Mouse (Mus musculus): ENCODE measurements at regions not wholly inside any gene's neighbourhood (a gene's known extent, or its start where the extent isn't known, plus 50 kb on each side); places are given as distances from the start of the nearest gene placed in this dataset.
"Not testable (repeated sequence)": the region's sequence is repeated elsewhere in the genome, so short reads cannot be mapped to it uniquely, and the experiment has no call there.

GRCm38 (mm10) chr4:10351876-10352627 lies 522.2 kb upstream of the 2610301B20Rik start:
- DNase-seq = peak; percentile 19

DNA sequence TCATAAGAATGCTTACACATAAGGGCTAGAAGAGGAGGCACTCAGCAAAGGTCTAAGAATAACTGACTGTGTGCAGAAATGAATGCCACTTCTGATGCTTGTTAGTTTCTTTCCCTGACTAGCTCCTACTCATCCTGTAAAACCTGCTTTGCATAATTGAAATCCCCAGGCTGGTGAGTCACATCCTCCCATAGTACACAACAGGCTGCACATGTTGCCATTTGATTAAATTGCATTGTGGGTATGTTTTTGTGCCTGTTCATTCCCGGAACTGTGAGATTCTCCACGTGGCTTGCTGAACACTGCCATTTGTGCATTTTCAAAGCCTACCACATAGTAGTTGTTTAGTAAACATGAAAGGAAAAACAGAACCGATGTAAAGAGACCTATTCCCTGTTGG lies 516.7 kb upstream of the 2610301B20Rik start:
- DNase-seq = peak; percentile 23

- DNase-seq = no peak
Observed at GRCm38 (mm10) chr4:10389790-10390189, 484.5 kb upstream of the 2610301B20Rik start.

GRCm38 (mm10) chr4:10397249-10397648 lies 477.0 kb upstream of the 2610301B20Rik start:
- no peak for DNase-seq

- no peak for DNase-seq
Observed at GRCm38 (mm10) chr4:10398075-10398474, 476.2 kb upstream of the 2610301B20Rik start.

DNA sequence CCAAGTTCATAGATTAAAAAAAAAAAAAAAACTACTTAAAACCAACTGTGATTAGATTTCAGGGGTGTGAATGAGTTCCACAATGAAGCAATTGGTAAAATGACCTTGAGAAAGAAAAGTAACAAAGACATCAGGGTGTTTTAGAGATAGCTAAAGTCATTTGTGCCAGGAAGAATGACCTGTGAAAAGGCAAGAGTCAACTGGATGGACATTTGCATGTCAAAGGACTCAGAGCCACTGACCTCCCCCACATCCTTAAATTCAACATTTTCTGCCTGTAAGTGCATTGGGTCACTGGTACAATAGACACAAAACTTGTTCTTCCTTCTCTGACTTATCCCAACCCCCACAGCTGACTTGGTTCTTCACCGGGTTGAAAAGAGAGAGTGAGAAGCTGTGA lies 474.6 kb upstream of the 2610301B20Rik start:
- DNase-seq = no peak

DNA sequence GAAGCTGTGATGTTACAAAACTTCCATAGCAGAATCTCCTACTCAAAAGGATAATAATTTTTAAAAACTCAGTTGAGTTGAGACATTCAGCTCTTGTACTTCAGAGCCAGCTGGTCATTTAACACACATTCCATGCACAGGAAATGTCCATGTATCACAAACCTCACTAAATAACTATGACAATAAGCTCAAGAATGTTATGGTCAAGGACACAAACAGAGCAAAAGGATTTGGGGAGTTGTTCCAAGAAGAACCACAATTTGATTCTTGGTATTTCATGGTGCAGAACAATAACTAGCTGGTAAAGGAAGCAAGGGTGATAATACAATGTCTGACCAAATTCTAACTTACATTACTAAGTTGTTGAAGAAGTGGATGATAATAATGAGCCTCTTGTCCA lies 471.4 kb upstream of the 2610301B20Rik start:
- DNase-seq = no peak

- no peak for DNase-seq
Observed at GRCm38 (mm10) chr4:10404438-10404837, 469.9 kb upstream of the 2610301B20Rik start.

DNA sequence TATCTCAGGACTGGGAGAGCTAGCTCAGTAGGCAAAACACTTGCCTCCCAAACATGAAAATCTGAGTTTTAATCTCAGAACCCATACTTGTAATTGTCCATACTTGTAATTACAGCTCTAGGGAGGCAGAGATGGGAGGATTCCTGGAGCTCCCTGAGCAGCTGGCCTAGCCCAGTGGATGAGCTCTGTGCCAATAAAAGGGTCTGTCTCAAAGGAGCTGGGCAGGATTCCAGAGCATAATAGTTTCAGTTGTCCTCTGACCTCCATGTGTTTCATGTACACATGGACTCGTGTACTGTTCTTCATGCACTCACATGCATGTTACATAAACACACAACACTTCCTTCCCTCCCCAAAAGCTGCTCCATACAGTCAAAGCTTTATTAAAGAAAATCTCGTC lies 469.2 kb upstream of the 2610301B20Rik start:
- no peak for DNase-seq

GRCm38 (mm10) chr4:10414274-10414673 lies 460.0 kb upstream of the 2610301B20Rik start:
- DNase-seq = no peak

DNA sequence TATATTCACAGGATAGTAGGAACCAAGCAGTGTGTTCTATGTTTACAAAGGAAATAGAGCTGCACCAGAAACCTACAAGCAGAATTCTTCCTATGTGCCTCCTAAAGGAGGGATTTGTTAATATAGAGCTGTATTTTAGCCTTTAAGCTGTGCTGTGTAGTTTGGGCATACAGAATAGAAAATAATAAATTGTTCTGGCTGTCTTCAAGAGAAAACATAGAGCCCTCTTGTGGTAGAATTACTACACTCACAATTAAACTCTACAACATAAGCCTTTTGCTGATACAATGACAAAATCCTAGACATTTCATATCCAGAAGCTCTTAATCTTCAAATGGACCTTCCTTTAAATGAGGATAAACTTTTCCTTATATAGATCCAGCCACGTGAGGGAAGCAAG lies 452.9 kb upstream of the 2610301B20Rik start:
- no peak for DNase-seq

DNA sequence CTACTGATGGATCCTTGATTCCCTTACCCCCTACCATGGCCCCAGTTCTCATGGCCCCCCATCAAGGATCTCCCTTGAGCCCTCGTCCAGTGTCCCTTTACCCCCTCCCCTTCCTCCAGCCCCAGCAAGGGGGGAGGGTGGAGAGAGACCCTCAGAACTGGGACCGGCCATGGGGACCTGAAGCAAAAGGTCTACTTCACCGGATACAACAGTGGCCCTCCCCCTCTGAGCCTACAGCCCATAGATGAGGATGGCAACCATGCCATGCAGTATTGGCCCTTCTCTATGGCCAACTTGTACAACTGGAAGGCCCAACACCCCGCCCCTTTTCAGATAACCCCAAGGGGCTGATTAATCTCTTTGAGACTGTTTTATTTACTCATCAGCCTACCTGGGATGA lies 439.9 kb upstream of the 2610301B20Rik start:
- DNase-seq = no peak

- DNase-seq = not testable (repeated sequence)
Observed at GRCm38 (mm10) chr4:10439921-10440320, 434.4 kb upstream of the 2610301B20Rik start.

DNA sequence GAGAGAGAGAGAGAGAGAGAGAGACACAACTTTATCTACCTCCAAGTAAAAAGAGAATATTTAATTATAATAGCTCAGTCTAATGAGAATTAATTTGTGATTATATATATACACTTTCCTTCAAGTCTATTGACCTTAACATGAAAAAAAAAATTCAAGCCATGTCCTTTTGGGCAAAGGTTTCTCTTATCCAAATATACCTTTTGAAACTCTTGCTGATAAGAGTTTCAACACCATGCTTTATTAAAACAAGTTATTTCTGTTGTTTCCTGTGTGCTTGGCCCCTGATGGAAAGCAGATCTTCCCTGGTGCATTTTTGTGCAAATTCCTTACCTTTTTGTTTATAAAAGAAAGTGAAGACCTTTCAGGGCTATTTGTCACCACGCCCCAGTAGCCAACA lies 414.7 kb upstream of the 2610301B20Rik start:
- no peak for DNase-seq

DNA sequence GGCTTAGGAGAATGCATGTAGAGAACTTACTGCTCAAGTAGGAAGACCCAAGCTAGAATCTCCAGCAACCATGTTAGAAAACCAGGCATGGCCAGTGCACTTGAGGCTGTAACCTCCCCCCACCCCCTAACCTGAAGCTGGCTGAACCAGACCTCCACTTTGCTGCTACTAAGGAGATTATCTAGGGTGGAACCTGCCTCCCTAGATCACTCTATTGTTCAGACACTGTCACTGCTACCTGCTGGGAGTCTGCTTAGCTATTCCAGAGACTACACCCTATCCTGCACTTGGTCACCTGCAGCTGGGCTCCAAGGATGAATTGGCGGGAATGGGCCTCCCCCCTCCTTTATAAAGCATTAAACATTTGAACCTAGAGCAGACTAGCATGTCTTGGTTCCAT lies 393.4 kb upstream of the 2610301B20Rik start:
- no peak for DNase-seq

DNA sequence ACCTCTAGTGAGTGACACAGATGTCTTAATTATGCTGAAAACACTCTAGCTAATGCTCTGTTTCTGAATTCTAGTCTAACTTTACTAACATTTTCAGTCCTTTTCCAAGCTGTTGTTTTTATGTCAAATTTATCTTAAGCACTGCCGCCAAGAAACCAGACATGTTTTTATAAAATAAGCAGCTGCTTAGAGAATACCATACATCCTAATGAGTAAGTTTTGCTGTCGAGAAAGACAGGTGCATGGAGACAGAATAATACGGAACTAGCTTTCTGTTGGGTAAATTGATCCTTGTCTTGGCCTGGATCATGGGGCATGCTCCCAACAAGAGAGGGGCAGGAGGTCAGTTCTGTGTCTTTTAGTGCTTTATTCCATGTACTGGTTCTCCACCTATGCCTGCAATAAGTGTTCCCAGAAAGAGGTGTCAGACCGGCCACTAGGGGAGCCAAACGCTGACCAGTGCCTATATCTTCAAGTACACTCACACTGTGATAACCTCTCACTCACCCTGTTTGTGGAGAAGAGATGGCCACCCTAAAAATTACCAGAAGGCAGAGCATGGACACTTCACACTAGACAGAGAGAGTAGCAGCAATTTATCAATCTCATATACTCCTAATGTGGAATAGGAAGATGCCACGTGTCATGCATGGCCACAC lies 366.0 kb upstream of the 2610301B20Rik start:
- no peak for DNase-seq

DNA sequence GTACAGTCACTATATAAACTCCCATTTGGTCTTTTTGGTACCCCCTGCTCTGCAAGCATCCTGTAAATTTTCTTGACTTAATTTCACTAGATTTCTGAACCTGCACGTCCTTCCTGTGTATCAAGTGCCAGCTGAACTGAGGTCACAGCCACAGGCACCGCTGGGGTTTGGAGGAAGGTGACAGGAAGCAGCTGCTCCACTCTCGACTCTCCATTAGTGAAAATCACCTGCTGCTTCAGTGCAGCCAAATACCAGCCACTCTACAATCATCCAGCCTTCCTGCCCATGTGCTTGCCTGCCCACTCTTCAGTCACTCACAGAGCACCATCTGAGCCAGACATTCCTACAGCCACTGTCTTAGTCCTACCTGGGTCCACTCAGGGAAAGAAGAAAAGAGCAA lies 364.3 kb upstream of the 2610301B20Rik start:
- no peak for DNase-seq

DNA sequence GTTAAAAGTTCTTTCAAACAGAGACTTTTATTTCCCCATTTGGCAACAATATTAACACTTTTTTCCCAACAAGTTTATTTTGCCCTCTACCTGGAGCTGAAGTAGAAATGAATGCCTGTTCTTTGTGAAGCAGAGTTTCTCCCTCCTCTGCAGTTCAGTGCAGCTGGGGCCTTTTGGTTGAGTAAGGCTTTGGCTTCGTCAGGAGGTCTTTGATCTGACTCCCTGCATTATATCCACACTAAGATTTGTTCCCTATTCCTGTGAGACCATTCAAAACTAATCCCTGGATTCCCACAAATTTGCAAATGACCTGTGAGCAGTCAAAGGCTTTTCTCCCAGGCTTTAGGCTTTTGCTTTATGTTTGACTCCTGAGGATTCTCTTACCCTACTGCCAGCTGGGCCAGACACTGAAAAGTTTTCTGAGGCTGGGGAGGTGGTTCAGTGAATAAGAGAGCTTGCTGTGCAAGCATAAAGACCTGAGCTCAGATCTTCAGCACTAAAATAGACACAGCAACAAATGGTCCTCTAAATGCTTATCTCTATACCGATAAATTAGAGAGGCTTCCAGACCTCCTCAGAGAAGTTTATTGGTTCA lies 323.5 kb upstream of the 2610301B20Rik start:
- DNase-seq = no peak

DNA sequence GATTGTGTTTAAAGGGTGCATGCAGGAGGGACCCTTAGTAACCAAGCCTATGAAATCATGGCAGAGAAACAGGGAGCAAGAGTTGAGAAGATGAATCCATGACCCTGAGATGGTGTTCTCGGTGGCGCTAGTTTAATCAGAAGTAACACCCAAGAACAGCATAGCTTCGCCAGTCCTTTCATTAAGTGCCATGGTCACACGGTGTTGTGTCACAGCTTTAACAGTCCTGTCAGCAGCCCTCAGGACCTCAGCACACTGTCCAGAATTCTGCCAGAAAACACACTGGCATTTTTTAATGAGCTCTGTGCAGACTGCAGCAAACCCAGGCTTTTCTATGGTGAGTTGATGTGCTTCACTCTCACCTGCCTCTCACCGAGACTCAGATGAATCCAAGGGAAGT lies 320.6 kb upstream of the 2610301B20Rik start:
- no peak for DNase-seq

DNA sequence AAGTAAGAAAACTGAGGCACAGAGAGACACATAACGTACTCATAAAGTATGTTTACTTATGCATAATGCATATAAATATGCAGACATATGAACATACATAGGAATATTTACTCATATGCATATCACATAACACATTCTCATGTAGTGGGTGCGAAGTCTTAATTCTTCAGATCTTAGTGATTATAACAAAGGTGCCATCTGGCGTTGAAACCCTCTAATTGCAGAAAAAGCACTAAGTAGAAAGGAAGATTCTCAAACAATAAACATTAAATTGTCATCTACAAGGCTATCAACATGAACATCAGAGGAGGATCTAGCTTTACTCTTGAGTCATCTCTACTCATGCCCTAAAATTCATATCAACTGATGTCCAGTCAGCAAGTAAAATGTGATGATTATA lies 314.2 kb upstream of the 2610301B20Rik start:
- DNase-seq = no peak

- DNase-seq = no peak
Observed at GRCm38 (mm10) chr4:10604513-10604912, 269.8 kb upstream of the 2610301B20Rik start.

DNA sequence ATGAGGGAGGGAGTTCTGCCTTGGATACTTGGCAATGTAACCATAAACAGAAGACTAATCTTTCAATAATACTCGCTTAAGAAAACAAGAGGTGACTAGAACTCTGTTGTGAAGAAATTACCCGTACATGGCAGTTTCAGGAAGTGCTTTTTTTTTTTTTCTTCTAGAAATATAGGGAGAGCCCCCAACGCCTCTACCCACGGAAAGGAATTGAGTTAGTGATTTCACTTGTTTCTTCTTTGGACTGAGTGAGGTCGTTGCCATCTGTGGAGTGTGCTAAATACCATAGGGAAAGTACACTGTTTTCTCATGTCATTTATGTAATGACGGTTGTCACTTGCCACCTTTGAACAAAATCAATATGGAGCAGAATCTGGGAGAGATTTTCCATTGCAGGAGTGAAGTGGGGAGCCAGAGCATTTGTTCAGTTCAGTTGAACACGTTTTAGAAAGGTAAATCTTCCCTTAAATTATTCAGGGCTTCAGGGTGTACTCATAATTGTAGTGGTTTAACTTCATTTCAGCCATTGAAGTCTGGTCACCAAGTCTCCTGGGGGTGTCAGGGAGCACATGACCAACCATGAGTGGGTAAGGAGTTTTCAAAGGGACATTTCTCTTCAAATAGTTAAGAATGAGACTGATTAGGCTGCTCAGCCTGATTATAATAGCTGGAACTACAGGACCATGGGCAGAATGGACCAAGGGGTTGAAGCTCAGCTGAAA lies 266.3 kb upstream of the 2610301B20Rik start:
- DNase-seq = no peak

DNA sequence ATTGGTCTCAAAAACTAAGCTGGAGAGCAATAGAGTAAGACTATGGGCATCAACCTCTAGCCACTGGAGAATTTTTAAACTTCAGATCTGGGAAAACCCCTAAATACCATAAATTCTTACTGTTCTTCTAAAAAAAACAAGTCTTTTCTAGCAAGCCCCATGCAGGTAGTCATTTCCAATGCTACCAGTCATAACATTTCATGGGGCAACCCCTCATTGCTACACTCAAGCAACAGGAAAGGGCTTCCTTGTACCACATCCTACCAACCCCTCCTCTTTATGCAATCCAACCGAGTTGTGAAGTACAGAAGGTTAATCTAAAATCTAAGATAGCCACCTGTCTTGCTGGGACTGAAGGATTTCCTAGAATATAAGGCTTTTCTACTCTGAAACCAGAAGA lies 263.5 kb upstream of the 2610301B20Rik start:
- DNase-seq = no peak

All from right cerebral cortex, postnatal 25 days (tissue).